Mouse (Mus musculus): ENCODE measurements around the gene Bcorl1.

DNA sequence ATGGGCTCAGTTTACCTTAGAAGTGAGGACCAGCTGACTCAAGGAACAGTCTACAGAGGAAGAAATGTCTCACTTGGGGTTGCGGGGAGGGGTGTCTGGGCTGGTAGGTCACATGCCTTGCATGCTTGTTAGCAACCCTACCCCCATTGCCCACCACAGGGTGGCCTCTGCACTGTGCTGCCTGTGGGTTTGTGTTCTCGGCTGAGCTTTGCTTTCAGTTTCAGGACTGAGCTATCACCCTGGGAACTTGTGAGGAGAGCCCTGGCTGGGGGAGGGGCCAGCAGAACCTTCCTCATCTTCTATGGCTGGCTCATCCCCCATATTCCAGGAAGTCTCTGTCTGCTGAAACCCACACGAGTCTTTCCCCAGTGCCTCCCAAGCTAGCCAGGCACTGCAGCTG, 83.4 kb downstream of the Bcorl1 start:
- TF ChIP-seq POU5F1 (IDR thresholded peaks at IDR 0.05; ENCODE audit: borderline replicate concordance, low read length) (no peak), CTCF (conservative IDR thresholded peaks at IDR 0.05; ENCODE audit: low read length) (no peak), NANOG (IDR thresholded peaks at IDR 0.05; ENCODE audit: borderline replicate concordance, low read length) (no peak)
